Mouse (Mus musculus) megakaryocyte-erythroid progenitor cell, adult 5-6 weeks (primary cell): ENCODE results near the gene A730049H05Rik. TPM values are rescaled to one million over a fixed set of nuclear protein-coding genes. Genes with fewer than 3 reads are reported as not detected.

Experiments
- ATAC-seq: replicated peaks from 2 replicates; pipeline ENCODE4 v1.8.0; 2016; ENCODE audit warnings: mild to moderate bottlenecking, inconsistent platforms; ENCODE audit not compliant: severe bottlenecking, poor library complexity, low FRiP score, low TSS enrichment
- total RNA-seq, 2 experiments: library from RNA; stranded (forward) in 1 of 2; stranded (reverse) in 1 of 2; fragments of 200-1000, 215-1000 nt in 1 of 2; fragments of >200 nt in 1 of 2; fragmentation: Nextera tagmentation in 1 of 2; gene quantifications; 2 replicates each; pipeline ENCODE4 v1.2.3; 2014 to 2017

The A730049H05Rik gene
- total RNA-seq (2014; fragmentation: Nextera tagmentation) (not detected in 2 replicates), total RNA-seq (2017) (not detected in 2 replicates)

DNA sequence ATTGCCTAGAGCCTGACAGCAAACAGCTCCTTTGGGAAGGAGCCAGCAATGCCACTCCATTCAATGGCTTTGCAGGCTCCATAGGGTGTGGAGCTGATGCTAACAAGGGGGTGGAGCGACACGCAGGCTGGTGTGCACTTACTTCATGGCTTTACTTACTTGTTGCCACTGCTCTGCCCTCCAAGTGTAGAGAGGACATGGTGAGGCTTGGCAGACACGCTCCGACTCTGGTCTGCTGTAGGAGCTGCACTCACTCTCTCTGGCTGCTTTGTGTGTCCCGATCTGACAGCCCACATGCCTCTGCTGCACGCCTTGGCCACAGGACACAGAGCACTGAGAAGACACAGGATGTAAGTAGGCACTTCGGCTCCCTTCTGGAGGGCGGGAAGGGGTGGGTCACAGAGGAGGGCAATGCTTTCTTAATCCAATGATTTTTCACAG is at the start of gene A730049H05Rik:
Gene A730049H05Rik, plus strand, starts transcription at position 168 of the 441 bp plus-strand sequence.
- ATAC-seq, result no peak

DNA sequence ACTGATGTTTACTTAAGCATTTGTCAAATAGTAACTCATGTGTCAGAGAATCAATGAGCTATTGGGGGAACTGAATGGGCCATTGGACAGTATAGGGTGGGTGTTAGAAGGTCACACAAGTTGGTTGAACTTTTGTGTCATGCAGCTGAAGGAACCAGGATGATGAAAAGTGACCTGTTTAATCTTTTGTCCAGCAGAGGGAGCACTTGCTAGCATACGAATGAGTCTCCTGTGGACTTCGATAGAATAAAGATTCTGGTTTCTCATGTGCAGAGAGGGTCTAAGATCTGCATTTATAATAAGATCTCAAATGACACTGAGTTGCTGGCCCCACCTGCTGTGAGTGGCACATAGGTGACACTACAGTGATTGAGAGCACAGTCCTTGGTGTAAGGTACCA is 39.9 kb upstream of the A730049H05Rik start:
- no peak for ATAC-seq

DNA sequence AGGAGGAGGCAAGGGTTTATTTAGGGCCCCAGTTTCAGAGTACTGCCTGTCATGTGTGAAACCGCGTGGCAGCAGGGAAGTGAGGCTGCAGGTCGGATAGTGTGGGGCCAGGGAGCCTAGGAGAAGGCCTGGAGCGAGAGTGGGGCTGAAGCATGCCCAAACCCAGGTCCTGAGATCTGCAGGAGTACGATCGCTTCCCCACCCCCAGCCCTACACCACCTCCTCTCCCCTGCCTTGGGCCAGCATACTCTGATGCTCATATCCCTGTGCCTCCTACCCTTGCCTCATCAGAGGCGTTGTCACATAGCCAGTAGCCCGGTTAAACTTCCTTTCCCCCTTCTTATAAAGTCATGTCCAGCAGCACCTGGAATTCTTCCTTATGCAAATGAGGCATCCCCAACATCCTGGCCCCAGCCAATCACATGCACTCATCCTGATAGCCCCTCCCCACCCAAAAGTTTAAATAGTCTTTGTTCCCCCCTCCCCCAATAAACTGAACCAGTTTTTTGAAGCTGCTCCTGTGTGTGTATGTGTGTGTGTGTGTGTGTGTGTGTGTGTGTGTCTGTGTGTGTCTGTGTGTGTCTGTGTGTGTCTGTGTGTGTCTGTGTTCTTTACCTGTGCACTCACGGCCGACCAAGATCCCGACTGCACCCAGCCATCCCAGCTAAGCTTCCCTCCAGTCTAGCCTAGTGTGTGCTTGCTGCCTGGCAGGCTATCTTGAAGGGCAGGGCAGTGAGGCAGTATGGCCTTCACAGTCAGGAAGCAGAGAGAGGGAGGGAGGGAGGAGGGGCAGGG is 36.9 kb upstream of the A730049H05Rik start:
- no peak for ATAC-seq

DNA sequence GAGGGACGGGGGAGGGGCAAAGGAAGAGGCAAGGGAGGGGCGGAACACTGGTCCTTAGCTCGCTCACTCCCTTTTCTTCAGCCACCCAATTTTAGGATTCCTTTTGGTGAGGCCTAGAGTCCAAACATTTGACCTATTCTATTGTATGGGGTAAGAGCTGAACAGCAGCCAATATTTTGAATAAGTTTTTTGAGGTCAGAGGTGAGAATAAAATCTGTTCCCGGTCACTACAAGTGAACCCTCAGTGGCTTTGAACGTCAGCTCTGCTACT is 36.4 kb upstream of the A730049H05Rik start:
- no peak for ATAC-seq

DNA sequence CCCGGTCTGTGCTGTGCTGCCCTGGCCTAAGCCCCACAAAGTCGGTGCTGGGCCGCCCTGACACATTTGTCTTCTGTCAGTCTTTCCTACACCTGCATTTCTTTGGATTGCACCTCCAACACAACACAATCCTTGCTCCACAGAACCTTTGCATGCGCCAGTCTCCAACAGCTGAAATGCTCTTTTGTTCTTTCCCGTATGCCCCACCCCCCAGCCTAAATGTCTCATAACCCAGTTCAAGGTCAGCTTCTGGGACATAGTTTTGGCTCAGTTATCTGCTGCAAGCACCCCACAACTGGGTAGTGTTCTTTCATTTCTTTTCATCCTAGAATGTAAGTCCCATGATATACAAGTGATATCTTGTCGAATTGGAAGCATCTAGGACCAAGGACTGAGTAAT is 34.8 kb upstream of the A730049H05Rik start:
- no peak for ATAC-seq

DNA sequence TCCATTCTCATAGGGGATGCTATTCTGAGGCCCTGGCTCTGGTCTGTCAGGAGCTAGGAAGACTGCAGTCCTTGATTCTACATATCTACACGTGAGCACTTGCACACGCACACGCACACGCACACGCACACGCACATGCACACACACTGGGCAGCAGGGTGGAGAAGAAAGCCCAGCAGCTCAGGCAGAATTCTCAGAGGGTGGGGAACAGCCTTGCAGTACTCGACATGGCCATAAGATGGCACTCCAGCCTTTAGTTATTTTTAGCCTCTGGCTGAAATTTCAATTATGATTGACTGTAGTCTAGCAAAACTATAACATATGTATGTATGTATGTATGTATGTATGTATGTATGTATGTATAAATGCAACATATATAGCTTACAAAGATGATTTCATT is 31.5 kb upstream of the A730049H05Rik start:
- ATAC-seq, result peak; percentile 71

DNA sequence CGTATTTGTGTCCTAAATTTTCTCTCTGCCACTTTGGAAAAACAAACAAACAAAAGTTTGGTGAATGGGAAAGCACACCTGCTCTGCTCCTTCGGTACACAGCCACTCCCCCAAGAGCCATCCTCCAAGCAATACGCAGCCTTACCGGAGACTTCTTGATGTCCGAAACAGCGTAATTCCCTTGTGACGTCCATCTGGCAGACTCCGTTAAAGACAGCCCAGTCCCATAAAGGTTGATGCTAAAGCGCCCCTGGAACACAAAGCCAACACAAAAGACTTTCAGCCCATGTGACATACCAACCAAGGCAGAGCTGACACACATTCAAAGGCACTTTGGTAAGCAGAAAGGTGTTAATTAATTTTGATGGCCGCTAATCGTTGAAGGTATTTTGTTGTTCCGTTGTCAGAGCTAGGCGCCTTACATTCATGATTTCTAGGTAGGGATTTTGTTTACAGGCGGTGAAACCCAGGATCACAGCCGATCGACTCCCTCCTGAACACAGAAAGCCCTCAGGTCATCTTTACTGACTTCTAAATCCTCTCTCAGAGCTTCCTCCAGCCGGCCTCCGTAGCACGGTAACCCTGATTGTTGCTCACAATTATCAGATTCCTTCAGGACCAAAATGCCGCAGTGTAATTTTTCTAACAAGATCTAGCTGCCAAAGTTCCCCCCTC is 29.4 kb upstream of the A730049H05Rik start:
- ATAC-seq, result no peak

DNA sequence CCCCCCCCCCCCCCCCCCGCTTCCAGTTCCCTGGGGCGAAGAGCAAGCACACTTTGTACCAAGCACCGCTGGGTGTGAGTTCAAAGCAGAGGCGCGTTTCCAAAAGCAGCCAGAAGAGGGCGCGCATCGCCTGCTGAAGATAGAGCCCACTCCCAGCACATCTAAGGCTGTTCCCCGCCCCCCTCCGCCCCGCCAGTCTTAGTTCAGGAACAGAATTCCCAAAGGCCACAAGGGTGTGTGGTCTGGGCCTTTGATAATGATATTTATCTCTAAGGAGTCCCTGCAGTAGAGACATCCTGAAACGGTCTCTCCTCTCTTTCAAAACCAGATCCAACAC is 28.9 kb upstream of the A730049H05Rik start:
- peak; percentile 67; the same call in 1 of the 2 replicates for ATAC-seq

DNA sequence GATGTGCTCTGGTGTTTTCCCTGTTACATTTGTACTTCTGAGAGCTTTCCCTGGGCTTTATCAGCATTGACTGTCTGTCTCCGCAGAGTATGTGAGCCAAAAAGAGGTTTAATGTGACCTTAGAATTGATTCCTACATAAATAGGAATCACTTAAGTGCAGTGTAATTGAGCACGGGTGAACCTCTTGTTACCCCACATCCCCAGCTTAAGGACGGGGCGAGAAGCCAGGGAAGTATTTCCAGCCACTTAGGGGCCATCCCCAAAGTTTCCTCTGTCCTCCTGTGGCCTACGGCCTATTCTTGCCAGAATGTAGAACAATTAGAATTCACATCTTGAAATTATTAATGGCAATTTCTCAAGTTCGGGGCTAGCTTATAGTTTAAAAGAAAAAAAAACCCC is 22.5 kb upstream of the A730049H05Rik start:
- no peak for ATAC-seq

DNA sequence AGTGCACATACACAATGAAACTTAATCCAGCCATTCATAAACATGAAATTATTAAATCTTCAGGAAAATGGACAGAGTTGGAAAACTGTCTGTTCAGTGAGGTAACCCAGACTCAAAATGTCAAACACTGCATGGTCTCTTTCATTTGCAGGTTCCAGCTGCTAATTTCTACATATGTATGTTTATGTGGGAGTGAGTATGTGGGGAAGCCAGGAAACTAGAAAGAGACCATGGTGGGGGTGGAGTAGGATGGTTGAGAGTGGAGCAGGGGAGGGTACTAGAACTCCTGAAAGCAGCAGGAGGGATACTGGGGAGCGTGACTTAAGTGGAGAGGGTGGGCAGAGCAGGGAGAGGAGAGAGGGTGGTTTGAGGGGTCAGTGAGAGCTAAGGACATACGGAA is 14.8 kb upstream of the A730049H05Rik start:
- no peak for ATAC-seq

DNA sequence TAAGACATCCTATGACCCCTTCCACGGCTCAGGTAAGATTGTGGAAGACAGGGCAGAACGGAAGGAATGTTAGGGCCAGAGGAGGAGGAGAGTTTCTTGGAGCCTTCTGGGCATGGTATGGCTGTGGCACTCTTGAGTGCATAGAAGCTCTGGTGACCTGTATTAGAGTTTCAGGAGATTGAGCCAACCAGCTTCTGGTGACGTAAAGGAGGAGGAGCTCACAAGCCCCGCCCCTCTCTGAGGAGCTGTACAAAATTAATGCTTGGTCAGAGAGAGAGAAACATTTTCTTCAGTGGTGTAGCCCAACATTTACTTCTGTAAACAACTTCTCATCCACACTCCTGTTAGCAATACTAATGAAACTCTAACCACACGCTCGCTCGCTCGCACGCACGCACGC is 13.9 kb upstream of the A730049H05Rik start:
- ATAC-seq, result no peak

DNA sequence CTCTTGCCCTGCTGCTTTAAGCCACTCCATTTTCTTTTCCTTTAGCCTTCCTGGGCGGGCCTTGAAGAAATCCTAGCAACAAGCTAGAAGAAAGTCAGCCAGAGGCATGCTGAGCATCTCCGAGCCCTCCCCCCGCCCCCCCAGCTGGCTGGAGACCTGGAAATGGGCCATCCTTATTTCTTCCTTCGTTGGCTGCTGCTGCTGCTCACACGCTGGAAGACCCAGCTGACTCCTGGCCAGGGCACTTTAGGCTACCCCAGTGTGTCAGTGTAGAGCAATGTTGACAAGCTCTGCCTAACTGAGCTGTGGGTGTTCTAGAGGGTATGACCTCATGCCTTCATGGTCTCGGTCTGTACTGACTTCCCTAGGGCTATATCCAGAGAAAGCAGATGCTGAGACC is 13.1 kb upstream of the A730049H05Rik start:
- ATAC-seq, result no peak

DNA sequence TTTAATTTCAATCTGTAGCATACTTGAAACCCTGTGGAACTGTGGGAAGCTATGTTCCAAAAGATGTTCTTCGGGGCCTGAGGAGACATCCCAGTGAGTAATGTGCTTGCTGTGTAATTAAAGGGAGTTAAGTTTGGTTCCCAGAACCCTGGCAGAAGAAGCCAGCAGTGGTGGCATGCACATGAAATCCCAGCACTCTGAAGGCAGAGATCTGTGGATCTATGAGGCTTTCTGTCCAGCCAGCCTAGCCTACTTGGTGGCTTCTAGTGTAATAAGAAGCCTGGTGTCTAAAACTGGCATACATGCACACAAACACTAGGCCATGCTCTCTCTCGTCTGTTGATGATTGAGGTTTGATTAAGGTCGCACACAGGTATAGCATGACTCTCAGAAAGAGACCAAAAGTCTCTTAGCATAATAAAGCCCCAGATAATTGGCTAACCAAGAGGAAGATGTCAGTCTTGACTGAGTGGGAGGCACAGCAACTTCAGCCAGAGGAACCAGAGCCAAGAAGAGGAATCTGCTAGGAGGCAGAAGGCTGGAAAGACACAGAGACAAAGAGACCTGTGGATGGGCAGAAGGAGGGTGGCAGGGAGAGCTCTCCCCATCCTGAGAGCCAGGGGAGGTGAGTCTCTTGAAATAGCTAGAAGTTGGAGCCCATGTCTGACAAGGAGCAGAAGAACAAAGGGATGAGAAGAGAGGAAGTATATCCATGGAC is 11.9 kb upstream of the A730049H05Rik start:
- no peak for ATAC-seq

DNA sequence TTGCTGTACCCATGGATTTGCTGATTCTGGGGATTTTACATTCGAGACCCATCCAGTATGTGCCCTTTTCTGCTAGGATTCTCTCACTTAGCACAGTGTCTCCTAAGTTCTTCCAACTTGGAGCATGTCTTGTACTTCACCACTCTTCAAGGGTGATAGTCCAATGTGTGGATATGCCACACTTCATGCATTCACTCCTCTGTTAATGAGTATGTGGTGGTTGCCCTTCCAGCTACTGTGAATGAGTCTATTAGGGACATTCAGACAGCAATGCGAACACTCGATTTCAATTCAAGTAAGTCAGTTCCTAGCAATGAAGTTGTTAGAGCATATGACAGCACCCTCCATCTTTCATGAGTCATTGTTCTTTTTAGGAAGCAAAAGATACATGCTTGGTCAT is 6.5 kb upstream of the A730049H05Rik start:
- no peak for ATAC-seq

DNA sequence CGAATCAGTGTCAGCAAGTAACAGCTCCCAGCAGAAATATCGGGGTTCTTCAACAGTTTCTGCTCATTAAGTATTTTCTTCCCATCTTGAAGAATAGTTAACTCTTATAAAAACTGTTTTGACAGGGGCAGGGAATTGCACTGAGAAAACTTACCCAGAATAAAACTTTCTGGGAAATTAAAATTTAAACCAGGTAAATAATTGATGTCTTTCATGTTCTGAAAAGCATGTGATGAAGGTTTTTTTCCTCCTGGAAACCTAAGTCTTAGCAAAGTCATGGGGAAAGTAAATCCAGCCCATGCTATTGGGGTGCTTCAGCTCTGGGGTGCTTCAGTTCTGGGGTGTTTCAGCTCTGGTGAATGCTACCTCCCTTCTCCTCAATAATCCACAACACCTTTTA is 5.7 kb upstream of the A730049H05Rik start:
- ATAC-seq, result no peak

DNA sequence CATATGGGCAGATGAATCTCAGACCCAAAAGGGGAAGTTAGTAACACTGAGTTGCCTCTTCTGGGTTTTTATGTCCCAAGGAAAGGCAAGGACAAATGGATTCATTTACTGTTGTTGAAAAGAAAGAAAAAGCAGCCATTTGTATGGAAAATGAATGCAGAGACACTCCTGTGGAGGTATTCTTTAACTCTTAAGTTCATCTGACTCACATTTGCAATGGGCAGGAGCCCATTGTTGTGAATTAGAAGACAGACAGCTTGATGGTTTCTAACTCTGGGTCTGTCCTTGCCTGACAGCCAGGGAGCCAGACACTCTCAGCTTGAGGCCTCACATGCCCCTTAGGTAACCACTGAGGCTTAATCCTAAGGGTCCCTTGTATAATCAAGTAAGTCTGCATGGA is 4.7 kb upstream of the A730049H05Rik start:
- ATAC-seq, result no peak

DNA sequence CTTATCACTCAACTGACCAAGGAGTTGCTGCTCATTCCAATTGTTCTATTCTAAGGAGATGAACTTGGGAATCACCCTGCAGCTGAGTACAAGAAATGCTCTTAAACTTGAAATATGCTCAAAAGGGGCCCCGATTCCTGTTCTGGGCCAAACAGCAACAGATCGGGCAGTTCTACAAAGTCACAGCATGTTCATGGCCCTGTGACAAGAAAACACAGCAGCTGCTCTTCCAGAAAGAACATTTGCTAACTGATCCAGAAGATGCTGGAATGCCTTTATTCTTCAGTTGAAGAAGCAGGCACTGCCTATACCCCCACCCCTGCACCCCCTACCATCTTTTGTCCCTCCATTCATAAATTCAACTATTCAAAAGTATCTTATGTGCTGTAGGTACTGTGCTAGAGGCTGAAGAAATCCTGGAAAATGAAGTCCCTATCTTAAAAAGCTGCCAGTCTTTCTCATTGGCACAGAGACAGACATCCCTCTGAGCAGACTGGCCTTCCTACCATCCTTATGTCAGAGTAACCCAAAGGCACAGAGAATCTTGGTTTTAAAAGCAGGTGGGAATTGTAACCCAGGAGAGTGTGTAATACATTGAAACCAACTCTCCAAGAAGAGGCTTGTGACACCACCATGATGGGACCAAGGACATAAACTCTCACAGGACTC is 3.4 kb upstream of the A730049H05Rik start:
- ATAC-seq, result no peak

DNA sequence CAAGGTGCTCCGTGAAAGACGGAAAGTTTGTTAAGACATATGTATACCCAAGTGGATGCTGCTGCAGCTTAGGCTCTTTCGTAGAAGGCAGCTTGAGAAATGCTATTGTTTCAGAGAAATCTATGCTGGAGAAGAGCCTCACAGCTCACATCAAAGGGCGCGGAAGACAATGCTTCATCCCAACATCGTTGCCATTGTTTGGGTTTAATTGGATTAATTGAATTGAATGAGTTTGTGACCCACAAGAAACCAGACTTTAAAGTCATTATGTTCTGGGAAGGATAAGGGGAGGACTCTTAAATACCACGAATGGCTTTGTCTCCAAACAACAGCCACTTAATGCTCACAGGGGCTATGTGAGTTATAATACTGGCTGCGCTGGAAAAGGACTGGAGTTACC is 1.4 kb downstream of the A730049H05Rik start:
- no peak for ATAC-seq

DNA sequence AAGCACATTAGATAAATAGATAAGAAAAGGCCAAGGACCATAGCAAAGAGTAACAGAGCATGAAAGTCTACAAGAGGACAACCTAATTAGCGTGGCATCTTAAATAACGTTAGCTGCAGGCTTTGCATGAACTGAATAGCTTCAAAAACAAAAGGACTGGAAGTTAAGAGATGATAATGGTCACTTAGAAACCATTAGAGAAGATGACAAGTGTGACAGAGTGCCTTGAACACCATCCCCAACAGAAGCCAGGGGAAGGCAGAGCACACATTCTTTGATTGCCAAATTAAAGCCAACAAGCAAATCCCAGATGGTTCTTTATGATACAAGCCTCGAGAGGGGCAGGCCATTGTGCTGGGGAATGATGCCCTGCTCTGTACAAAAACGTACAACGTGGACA is 5.3 kb downstream of the A730049H05Rik start:
- no peak for ATAC-seq

DNA sequence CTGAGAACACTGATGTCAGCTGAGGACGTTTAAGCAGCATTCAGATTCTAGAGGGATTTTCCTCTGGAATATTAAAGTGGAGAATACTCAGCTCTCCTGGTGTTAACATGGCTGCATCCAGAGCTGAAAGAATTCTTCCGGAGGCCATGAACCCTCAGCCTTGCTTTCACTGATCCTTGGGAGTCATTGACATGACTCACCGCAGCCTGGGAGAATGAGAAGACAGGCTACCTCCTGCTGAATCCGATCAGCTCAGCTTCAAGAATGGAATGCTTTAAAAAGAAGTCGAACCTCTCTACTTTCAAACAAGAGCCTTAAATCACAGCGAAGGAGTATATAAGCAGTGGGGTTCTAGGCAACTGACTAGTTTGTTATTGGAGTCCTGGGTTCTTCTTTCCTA is 5.7 kb downstream of the A730049H05Rik start:
- ATAC-seq, result no peak
